Mouse (Mus musculus) olfactory bulb, adult 2 months (tissue): Measurements from ENCODE around the gene Aldh4a1.

ENCODE experiments used
- CTCF ChIP-seq: fragments of 200-500 bp; IDR thresholded peaks from 2 replicates; pipeline ENCODE4 v1.5.1; 2012; ENCODE audit warnings: low read depth, mild to moderate bottlenecking, low read length, moderate library complexity; ENCODE audit not compliant: insufficient read depth
- POLR2A ChIP-seq: fragments of 200-500 bp; IDR thresholded peaks from 2 replicates; pipeline ENCODE4 v1.6.1; 2012; ENCODE audit warnings: mild to moderate bottlenecking, low read depth, low read length, moderate library complexity; ENCODE audit not compliant: insufficient read depth

DNA sequence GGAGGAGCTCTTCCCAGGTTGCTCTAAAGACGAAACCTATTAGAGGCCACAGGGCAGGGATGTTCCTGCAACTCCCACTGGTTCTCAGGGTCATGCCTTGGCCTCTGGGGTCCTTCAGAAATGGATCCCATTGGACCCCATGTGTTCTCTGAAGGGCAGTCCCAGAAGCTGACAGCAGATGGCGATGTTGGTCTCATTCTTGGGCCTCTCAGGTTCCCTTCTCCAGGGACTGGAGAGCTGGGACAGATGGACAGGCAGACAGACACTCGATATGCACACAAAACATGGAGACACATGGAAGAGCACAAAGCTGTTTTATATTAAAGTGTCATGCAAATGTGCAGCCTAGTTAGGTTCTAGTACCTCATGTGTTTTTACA, 62.0 kb downstream of the Aldh4a1 start:
- peak; percentile 72; the same call in 1 of the 2 replicates for TF ChIP-seq CTCF
- TF ChIP-seq POLR2A, result no peak
